ENCODE assay signal across 22 mouse cellular contexts in the genomic region with DNA sequence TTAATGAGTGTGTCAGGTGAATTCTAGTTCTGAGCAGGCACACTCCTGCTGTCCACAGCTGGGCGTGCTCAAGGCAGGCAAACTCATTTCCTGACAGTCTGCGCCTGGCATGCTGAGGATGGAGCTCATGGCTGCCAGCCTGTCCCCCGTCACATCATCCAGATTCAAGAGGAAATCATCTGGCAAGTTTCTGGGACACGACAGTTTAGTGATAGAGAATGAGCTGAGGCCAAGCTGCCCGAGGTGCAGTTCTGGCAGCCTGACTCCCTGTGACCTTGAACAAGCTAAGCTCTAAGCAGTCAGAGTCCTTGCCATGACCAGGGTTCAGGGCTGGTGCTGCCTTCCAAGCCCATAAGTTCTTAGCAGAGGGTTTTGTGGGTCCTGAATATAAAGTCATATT. TPM values are rescaled to one million over a fixed set of nuclear protein-coding genes. Genes with fewer than 3 reads are reported as not detected.
DNase-seq lines count a peak whose midpoint lies in the region; ATAC-seq lines count a peak whose summit lies in the region.
"Had no signal": no experiment of that assay in that cellular context is flagged by ENCODE, and none has a peak within 500 bp of the region (broad histone marks: within the 10 kb centered on the region; RNA-seq: fewer than 3 reads in every experiment).

No protein-coding gene starts in this region.

- no peak overlapping the region for H3K9ac ChIP-seq in midbrain, embryonic 11.5 days (ENCODE audit: low read length)
- H3K9ac ChIP-seq in midbrain, embryonic 14.5 days (replicated peaks; ENCODE audit: low read length) = no peak overlapping the region
- no peak overlapping the region for H3K9ac ChIP-seq in heart, embryonic 16.5 days (ENCODE audit: low read length)
- no peak overlapping the region for H3K9ac ChIP-seq in neural tube, embryonic 13.5 days
- H3K9ac ChIP-seq: embryonic facial prominence, embryonic 12.5 days; forebrain, embryonic 15.5 days; liver, embryonic 12.5 days; lung, embryonic 15.5 days had no signal

- H3K27me3 ChIP-seq in heart, embryonic 10.5 days (ENCODE audit: insufficient read depth, poor library complexity, severe bottlenecking) = peaks cover 20% of the 10 kb centered on the region
- no peaks in the 10 kb centered on the region; the same call in 1 of the 2 replicates for H3K27me3 ChIP-seq in midbrain, embryonic 11.5 days (ENCODE audit: control insufficient read depth, insufficient read depth, low read length)
- no peaks in the 10 kb centered on the region for H3K27me3 ChIP-seq in midbrain, embryonic 14.5 days (ENCODE audit: control insufficient read depth, insufficient read depth, low read length)
- H3K27me3 ChIP-seq in heart, embryonic 16.5 days (ENCODE audit: control insufficient read depth, insufficient read depth, low read length) = no peaks in the 10 kb centered on the region
- peaks cover 22% of the 10 kb centered on the region for H3K27me3 ChIP-seq in neural tube, embryonic 13.5 days
- H3K27me3 ChIP-seq: lung, embryonic 15.5 days had no signal

- no peaks in the 10 kb centered on the region for H3K36me3 ChIP-seq in heart, embryonic 10.5 days
- no peaks in the 10 kb centered on the region for H3K36me3 ChIP-seq in midbrain, embryonic 11.5 days (ENCODE audit: control insufficient read depth, insufficient read depth, low read length)
- no peaks in the 10 kb centered on the region for H3K36me3 ChIP-seq in midbrain, embryonic 14.5 days (ENCODE audit: control insufficient read depth, insufficient read depth, low read length)
- no peaks in the 10 kb centered on the region for H3K36me3 ChIP-seq in heart, embryonic 16.5 days (ENCODE audit: control insufficient read depth, insufficient read depth)
- no peaks in the 10 kb centered on the region for H3K36me3 ChIP-seq in neural tube, embryonic 13.5 days
- H3K36me3 ChIP-seq: embryonic facial prominence, embryonic 12.5 days; forebrain, embryonic 15.5 days; liver, embryonic 12.5 days; lung, embryonic 15.5 days had no signal

- no peaks in the 10 kb centered on the region for H3K9me3 ChIP-seq in heart, embryonic 10.5 days
- H3K9me3 ChIP-seq in midbrain, embryonic 11.5 days (ENCODE audit: control insufficient read depth, low read length) = no peaks in the 10 kb centered on the region
- no peaks in the 10 kb centered on the region for H3K9me3 ChIP-seq in midbrain, embryonic 14.5 days (ENCODE audit: control insufficient read depth, low read length)
- no peaks in the 10 kb centered on the region for H3K9me3 ChIP-seq in heart, embryonic 16.5 days (replicated peaks; ENCODE audit: control insufficient read depth, low read length)
- H3K9me3 ChIP-seq in neural tube, embryonic 13.5 days = no peaks in the 10 kb centered on the region
- H3K9me3 ChIP-seq: forebrain, embryonic 15.5 days; liver, embryonic 12.5 days; lung, embryonic 15.5 days had no signal

- H3K27ac ChIP-seq in heart, embryonic 10.5 days = no peak overlapping the region
- H3K27ac ChIP-seq in midbrain, embryonic 11.5 days (ENCODE audit: low read depth, low read length) = no peak overlapping the region
- no peak overlapping the region for H3K27ac ChIP-seq in midbrain, embryonic 14.5 days (replicated peaks; ENCODE audit: low read depth, low read length)
- no peak overlapping the region for H3K27ac ChIP-seq in heart, embryonic 16.5 days (ENCODE audit: low read length)
- H3K27ac ChIP-seq in neural tube, embryonic 13.5 days (replicated peaks) = peak overlapping the region; percentile 95
- H3K27ac ChIP-seq: embryonic facial prominence, embryonic 12.5 days; forebrain, embryonic 15.5 days; layer of hippocampus, adult 2 months; liver, embryonic 12.5 days; lung, embryonic 15.5 days had no signal

- H3K4me3 ChIP-seq in heart, embryonic 10.5 days = no peak overlapping the region
- H3K4me3 ChIP-seq in midbrain, embryonic 11.5 days (ENCODE audit: low read depth, low read length) = no peak overlapping the region
- no peak overlapping the region for H3K4me3 ChIP-seq in midbrain, embryonic 14.5 days (replicated peaks; ENCODE audit: low read depth, low read length)
- H3K4me3 ChIP-seq in heart, embryonic 16.5 days (ENCODE audit: low read length) = no peak overlapping the region
- H3K4me3 ChIP-seq in neural tube, embryonic 13.5 days = no peak overlapping the region
- H3K4me3 ChIP-seq: embryonic facial prominence, embryonic 12.5 days; forebrain, embryonic 15.5 days; layer of hippocampus, adult 2 months; liver, embryonic 12.5 days; lung, embryonic 15.5 days had no signal

- peak; percentile 17 to 61 for DNase-seq in heart, adult 18-20 months
- DNase-seq in heart, embryonic 10.5 days (ENCODE audit: low spot score) = no peak
- DNase-seq in midbrain, embryonic 11.5 days (ENCODE audit: low spot score, missing footprints) = peak; percentile 2
- DNase-seq in midbrain, embryonic 14.5 days = no peak
- DNase-seq in thymus, adult 18-20 months = no peak
- no peak for DNase-seq in embryo, embryonic 10.5 days (ENCODE audit: low spot score)
- DNase-seq: cerebellum, adult 11-12 months; gastrocnemius, postnatal 36 days; kidney, adult 11 months; kidney, postnatal 10 days; spleen, adult 18-20 months; thymus, postnatal 25 days had no signal

- ATAC-seq in midbrain, embryonic 11.5 days (ENCODE audit: low FRiP score) = no peak
- ATAC-seq in midbrain, embryonic 14.5 days (ENCODE audit: low FRiP score, low TSS enrichment) = no peak
- ATAC-seq in heart, embryonic 16.5 days (replicated peaks; ENCODE audit: extremely low read depth, insufficient read depth, low FRiP score) = 0 out of 2 replicates have a peak, but pooled peaks have one; percentile 45
- ATAC-seq in neural tube, embryonic 13.5 days (ENCODE audit: low read depth) = no peak
- ATAC-seq: forebrain, embryonic 15.5 days; liver, embryonic 12.5 days had no signal

- whole genome bisulfite sequencing in heart, embryonic 10.5 days = 37% methylated on average over 5 of the region's 5 CpGs
- WGBS in midbrain, embryonic 11.5 days = 80% methylated on average over 5 of the region's 5 CpGs
- WGBS in midbrain, embryonic 14.5 days = 77% methylated on average over 5 of the region's 5 CpGs
- WGBS in heart, embryonic 16.5 days = 19% methylated on average over 5 of the region's 5 CpGs
- 61% methylated on average over 5 of the region's 5 CpGs for WGBS in neural tube, embryonic 13.5 days

- H3K4me2 ChIP-seq in midbrain, embryonic 11.5 days = no peak overlapping the region
- H3K4me2 ChIP-seq in midbrain, embryonic 14.5 days (ENCODE audit: low read length) = no peak overlapping the region
- no peak overlapping the region for H3K4me2 ChIP-seq in heart, embryonic 16.5 days (ENCODE audit: low read depth, low read length)
- no peak overlapping the region for H3K4me2 ChIP-seq in neural tube, embryonic 13.5 days
- H3K4me2 ChIP-seq: embryonic facial prominence, embryonic 12.5 days; forebrain, embryonic 15.5 days; liver, embryonic 12.5 days; lung, embryonic 15.5 days had no signal

- H3K4me1 ChIP-seq in heart, embryonic 10.5 days = peaks cover 7% of the 10 kb centered on the region
- peaks cover 7% of the 10 kb centered on the region; the same call in 1 of the 2 replicates for H3K4me1 ChIP-seq in midbrain, embryonic 11.5 days (ENCODE audit: control insufficient read depth, insufficient read depth, low read length)
- peaks cover 29% of the 10 kb centered on the region for H3K4me1 ChIP-seq in midbrain, embryonic 14.5 days (ENCODE audit: control insufficient read depth, insufficient read depth, low read length)
- H3K4me1 ChIP-seq in heart, embryonic 16.5 days (ENCODE audit: control insufficient read depth, insufficient read depth, low read length) = no peaks in the 10 kb centered on the region
- peaks cover 42% of the 10 kb centered on the region for H3K4me1 ChIP-seq in neural tube, embryonic 13.5 days (replicated peaks)
- H3K4me1 ChIP-seq: embryonic facial prominence, embryonic 12.5 days; liver, embryonic 12.5 days; lung, embryonic 15.5 days had no signal

RNA-seq across cellular contexts. Expression of gene Cfap77, which starts 56.6 kb away (rescaled TPM):
- total RNA-seq in heart, adult 18-20 months (2021) = under 1 TPM in 1 of 2 experiments, not detected in 1; 0.51 TPM
- 0.13 and 0.51 TPM in 2 replicates for polyA plus RNA-seq in heart, embryonic 10.5 days (2016; fragmentation: Nextera tagmentation; extraction: Ambion mirVana)
- 0.77 and 1.2 TPM in 2 replicates for polyA plus RNA-seq in midbrain, embryonic 11.5 days (2014; fragmentation: Nextera tagmentation; extraction: Ambion mirVana)
- 1.1 and 1.3 TPM in 2 replicates for polyA plus RNA-seq in midbrain, embryonic 14.5 days (2014; fragmentation: Nextera tagmentation; extraction: Ambion mirVana)
- polyA plus RNA-seq in heart, embryonic 16.5 days (2015; fragmentation: Nextera tagmentation; extraction: Ambion mirVana) = 0.18 and 0.29 TPM in 2 replicates
- not detected in 2 replicates for polyA plus RNA-seq in neural tube, embryonic 13.5 days (2015; fragmentation: Nextera tagmentation; extraction: Ambion mirVana)
- total RNA-seq: gastrocnemius, postnatal 36 days; heart, postnatal 36 days; megakaryocyte, adult 5-6 weeks had no signal
- polyA plus RNA-seq: forebrain, embryonic 15.5 days; limb, embryonic 11.5 days had no signal

Comparison
In these comparisons a context has a peak if more than half of its experiments do, and no peak if none do; other contexts are left out.
1. DNase-seq: peak in heart, adult 18-20 months (2 of 2) and midbrain, embryonic 11.5 days (single experiment); none in heart, embryonic 10.5 days (single experiment), midbrain, embryonic 14.5 days (single experiment), thymus, adult 18-20 months (0 of 2) and embryo, embryonic 10.5 days (single experiment).